Mouse (Mus musculus): Measurements from ENCODE around the gene Defa34. TPM values are rescaled to one million over a fixed set of nuclear protein-coding genes. Genes with fewer than 3 reads are reported as not detected.
"Not testable (repeated sequence)": the region's sequence is repeated elsewhere in the genome, so short reads cannot be mapped to it uniquely, and the experiment has no call there.

The Defa34 gene
- not detected in 2 replicates for polyA plus RNA-seq (2016; fragmentation: Nextera tagmentation; extraction: Ambion mirVana)

DNA sequence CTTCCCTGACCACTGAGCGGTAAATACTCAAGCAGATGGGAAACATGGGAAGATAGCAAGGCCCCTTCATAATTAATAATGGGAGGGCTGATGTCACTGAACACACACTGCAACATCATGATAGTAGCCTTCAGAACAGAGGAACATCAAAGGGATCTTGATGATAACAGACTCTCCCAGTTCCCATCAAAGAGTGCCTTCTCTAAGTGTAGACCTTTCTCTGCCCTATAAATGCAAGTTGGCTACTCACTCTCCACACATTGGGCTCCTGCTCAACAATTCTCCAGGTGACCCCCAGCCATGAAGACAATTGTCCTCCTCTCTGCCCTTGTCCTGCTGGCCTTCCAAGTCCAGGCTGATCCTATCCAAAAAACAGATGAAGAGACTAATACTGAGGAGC, at the start of gene Defa34:
Gene Defa34, plus strand, starts transcription at position 301 of the 400 bp plus-strand sequence.
- WGBS, result 92% methylated on average over 1 of the region's 1 CpGs
- not testable (repeated sequence) for H3K27ac ChIP-seq (replicated peaks); H3K36me3 ChIP-seq (replicated peaks); H3K4me3 ChIP-seq; H3K27me3 ChIP-seq (replicated peaks; ENCODE audit: low read depth, poor library complexity, severe bottlenecking); H3K4me1 ChIP-seq; DNase-seq (ENCODE audit: low spot score); H3K9me3 ChIP-seq

DNA sequence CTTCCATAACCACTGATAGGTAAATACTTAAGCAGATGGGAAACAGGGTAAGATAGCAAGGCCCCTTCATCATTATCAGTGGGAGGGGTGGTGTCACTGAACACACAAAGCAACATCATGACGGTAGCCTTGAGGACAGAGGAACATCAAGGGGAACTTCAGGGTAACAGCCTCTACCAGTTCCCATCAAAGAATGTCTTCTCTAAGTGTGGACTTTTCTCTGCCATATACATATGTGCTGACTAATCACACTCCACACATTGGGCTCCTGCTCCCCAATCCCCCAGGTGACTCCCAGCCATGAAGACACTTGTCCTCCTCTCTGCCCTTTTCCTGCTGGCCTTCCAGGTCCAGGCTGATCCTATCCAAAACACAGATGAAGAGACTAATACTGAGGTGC, 47.7 kb upstream of the Defa34 start, which contains the start of gene Defa26:
Gene Defa26, plus strand, starts transcription at position 301 of the 400 bp plus-strand sequence.
- H3K4me3 ChIP-seq; H3K27ac ChIP-seq (replicated peaks); H3K9me3 ChIP-seq; DNase-seq (ENCODE audit: low spot score); H3K27me3 ChIP-seq (replicated peaks; ENCODE audit: low read depth, poor library complexity, severe bottlenecking); H3K4me1 ChIP-seq; H3K36me3 ChIP-seq (replicated peaks): not testable (repeated sequence)
- 100% methylated on average over 1 of the region's 1 CpGs for WGBS

DNA sequence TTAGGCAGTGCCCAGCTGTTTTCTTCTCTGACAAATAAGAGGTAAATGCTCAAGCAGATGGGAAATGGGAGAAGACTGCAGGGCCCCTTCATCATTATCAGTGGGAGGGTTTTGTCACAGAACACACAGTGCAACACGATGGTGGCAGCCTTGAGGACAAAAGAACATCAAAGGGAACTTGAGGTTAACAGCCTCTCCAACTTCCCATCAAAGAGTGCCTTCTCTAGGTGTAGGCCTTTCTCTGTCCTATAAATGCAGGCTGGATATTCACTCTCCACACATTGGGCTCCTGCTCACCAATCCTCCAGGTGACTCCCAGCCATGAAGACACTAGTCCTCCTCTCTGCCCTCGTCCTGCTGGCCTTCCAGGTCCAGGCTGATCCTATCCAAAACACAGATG, 10.1 kb upstream of the Defa34 start, which contains the start of gene Defa17:
Gene Defa17, plus strand, starts transcription at position 301 of the 400 bp plus-strand sequence.
- H3K9me3 ChIP-seq; H3K36me3 ChIP-seq (replicated peaks); H3K4me3 ChIP-seq; H3K4me1 ChIP-seq; H3K27ac ChIP-seq (replicated peaks); DNase-seq (ENCODE audit: low spot score); H3K27me3 ChIP-seq (replicated peaks; ENCODE audit: low read depth, poor library complexity, severe bottlenecking): not testable (repeated sequence)
- WGBS, result 71% methylated on average over 1 of the region's 2 CpGs

DNA sequence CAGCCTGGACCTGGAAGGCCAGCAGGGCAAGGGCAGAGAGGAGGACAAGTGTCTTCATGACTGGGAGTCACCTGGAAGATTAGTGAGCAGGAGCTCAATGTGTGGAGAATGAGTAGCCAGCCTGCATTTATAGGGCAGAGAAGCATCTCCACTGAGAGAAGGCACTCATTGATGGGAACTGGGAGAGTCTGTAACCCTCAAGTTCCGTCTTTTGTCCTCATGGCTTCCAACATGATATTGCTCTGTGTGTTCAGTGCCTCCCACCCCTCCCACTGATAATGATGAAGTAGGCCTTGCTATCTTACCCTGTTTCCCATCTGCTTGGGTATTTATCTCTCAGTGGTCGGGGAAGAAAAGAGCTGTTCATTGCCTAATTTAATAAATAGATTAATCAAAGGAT, 37.9 kb downstream of the Defa34 start, which contains the start of gene AY761184:
Gene AY761184, minus strand, starts transcription at position 101 of the 400 bp plus-strand sequence.
- H3K4me1 ChIP-seq; DNase-seq (ENCODE audit: low spot score); H3K27me3 ChIP-seq (replicated peaks; ENCODE audit: low read depth, poor library complexity, severe bottlenecking); H3K9me3 ChIP-seq; H3K36me3 ChIP-seq (replicated peaks); H3K4me3 ChIP-seq; H3K27ac ChIP-seq (replicated peaks): not testable (repeated sequence)
- 70% methylated on average over 2 of the region's 2 CpGs for WGBS

Other genes starting within 250 kb of the Defa34 start
- gene Defa36, start 238.4 kb upstream of the Defa34 start, polyA plus RNA-seq (2016; fragmentation: Nextera tagmentation; extraction: Ambion mirVana), result not detected in 2 replicates
- not detected in 2 replicates for gene Gm7849, start 209.2 kb upstream of the Defa34 start, polyA plus RNA-seq (2016; fragmentation: Nextera tagmentation; extraction: Ambion mirVana)
- not detected in 2 replicates for gene Defa20, start 156.5 kb upstream of the Defa34 start, polyA plus RNA-seq (2016; fragmentation: Nextera tagmentation; extraction: Ambion mirVana)
- not detected in 2 replicates for gene Defa32, start 136.8 kb upstream of the Defa34 start, polyA plus RNA-seq (2016; fragmentation: Nextera tagmentation; extraction: Ambion mirVana)
- not detected in 2 replicates for gene Defa37, start 100.4 kb upstream of the Defa34 start, polyA plus RNA-seq (2016; fragmentation: Nextera tagmentation; extraction: Ambion mirVana)
- not detected in 2 replicates for gene Defa28, start 82.8 kb upstream of the Defa34 start, polyA plus RNA-seq (2016; fragmentation: Nextera tagmentation; extraction: Ambion mirVana)
- gene Gm7861, start 71.3 kb upstream of the Defa34 start, polyA plus RNA-seq (2016; fragmentation: Nextera tagmentation; extraction: Ambion mirVana), result not detected in 2 replicates
- gene Defa26, start 47.6 kb upstream of the Defa34 start, polyA plus RNA-seq (2016; fragmentation: Nextera tagmentation; extraction: Ambion mirVana), result not detected in 2 replicates
- gene Defa17, start 10.0 kb upstream of the Defa34 start, polyA plus RNA-seq (2016; fragmentation: Nextera tagmentation; extraction: Ambion mirVana), result not detected in 2 replicates
- gene AY761184, start 37.8 kb downstream of the Defa34 start, polyA plus RNA-seq (2016; fragmentation: Nextera tagmentation; extraction: Ambion mirVana), result not detected in 2 replicates
- not detected in 2 replicates for gene Defa24, start 68.7 kb downstream of the Defa34 start, polyA plus RNA-seq (2016; fragmentation: Nextera tagmentation; extraction: Ambion mirVana)
- not detected in 2 replicates for gene Defb50, start 157.7 kb downstream of the Defa34 start, polyA plus RNA-seq (2016; fragmentation: Nextera tagmentation; extraction: Ambion mirVana)
- not detected in 2 replicates for gene Defb2, start 174.1 kb downstream of the Defa34 start, polyA plus RNA-seq (2016; fragmentation: Nextera tagmentation; extraction: Ambion mirVana)
- gene Defb10, start 193.1 kb downstream of the Defa34 start, polyA plus RNA-seq (2016; fragmentation: Nextera tagmentation; extraction: Ambion mirVana), result not detected in 2 replicates
- gene Defb9, start 219.6 kb downstream of the Defa34 start, polyA plus RNA-seq (2016; fragmentation: Nextera tagmentation; extraction: Ambion mirVana), result not detected in 2 replicates
- 0.82 TPM in 1 of 2 replicates, not detected in the other for gene Defb11, start 240.6 kb downstream of the Defa34 start, polyA plus RNA-seq (2016; fragmentation: Nextera tagmentation; extraction: Ambion mirVana)